Mouse (Mus musculus) embryonic fibroblast, embryonic 13.5 days (primary cell): ENCODE measurements at regions not wholly inside any gene's neighbourhood (a gene's known extent, or its start where the extent isn't known, plus 50 kb on each side); places are given as distances from the start of the nearest gene placed in this dataset.

Experiments
- CTCF ChIP-seq: IDR thresholded peaks from 2 replicates; pipeline ENCODE4 v1.5.1; 2011; ENCODE audit warnings: mild to moderate bottlenecking, control low read depth, low read length, moderate library complexity, borderline replicate concordance; ENCODE audit not compliant: insufficient read depth
- POLR2A ChIP-seq: IDR thresholded peaks from 2 replicates; pipeline ENCODE4 v1.6.1; 2011; ENCODE audit warnings: low read depth, mild to moderate bottlenecking, control low read depth, low read length, moderate library complexity

GRCm38 (mm10) chr15:61713953-61714352, 791.1 kb upstream of the A1bg start:
- TF ChIP-seq CTCF (no peak), POLR2A (no peak)
